Mouse (Mus musculus) activated CD4-positive, CD25-positive, alpha-beta regulatory T cell, adult 4 months (primary cell): ENCODE data around the gene Nfatc2ip. TPM values are rescaled to one million over a fixed set of nuclear protein-coding genes. Genes with fewer than 3 reads are reported as not detected.

ENCODE experiments used
- ATAC-seq: one replicate; pipeline ENCODE4 v1.8.0; 2017
- polyA plus RNA-seq, 2 experiments: library from polyadenylated mRNA; unstranded; fragments of 100-300 nt; shearing (Covaris generic); gene quantifications; one replicate each; pipeline ENCODE4 v1.2.1; 2017

Nfatc2ip gene
- polyA plus RNA-seq, 2 experiments from 2014 or later: 2.1 to 3.4 TPM

DNA sequence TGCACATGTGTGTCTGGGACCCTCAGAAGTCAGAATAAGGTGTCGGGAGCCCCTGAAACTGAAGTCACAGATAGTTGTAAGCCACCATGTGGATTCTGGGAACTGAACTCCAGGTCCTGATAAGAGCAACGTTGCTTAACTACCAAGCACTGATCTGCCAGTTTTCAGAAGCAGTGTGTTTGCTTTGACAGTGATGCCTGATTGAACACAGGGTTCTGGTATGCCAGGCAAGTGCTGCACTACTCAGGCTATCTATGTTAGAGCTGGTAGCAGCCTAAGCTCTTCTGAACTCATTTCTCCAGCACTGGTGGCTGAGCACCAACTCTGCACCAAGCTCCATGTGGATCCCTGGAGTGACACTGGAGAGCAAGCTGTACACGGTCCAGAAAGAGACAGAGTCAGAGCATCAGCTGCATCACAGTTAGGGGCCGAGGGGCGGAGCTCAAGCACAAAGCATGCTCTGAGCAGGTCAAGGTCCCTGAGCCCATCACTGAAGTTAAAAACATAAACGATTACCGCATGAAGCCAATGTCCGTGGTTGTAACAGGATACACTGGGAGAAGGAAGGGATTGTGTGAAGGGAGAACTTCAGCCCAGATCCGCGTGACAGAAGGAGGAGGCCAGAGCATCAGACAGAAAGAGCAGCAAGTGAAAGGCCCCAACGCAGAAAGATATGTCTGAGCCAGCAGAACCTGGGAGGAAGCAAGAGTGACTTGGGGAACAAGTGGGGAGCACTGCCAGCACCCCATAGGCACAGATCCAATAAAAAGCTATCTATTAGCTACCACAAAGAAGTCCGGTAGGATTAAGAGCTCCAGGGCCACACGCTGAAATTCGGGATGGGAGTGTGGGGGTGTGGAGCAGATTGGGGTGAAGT is 41.6 kb downstream of the Nfatc2ip start:
- no peak for ATAC-seq

DNA sequence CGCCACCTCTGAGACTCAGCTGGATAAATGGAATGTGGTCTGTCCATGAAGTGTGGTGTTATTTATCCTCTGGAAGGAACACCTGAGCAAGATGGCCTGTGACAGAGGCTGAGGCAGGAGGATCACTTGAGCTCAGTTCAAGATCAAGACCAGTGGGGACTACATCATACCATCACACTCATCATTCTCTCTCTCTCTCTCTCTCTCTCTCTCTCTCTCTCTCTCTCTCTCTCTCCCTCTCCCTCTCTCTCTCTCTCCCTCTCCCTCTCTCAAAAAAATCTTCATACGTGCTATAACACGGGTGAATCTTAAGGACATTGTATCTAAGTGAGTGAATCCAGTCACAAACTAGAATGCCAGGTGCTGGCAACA is 42.6 kb downstream of the Nfatc2ip start:
- ATAC-seq: no peak

DNA sequence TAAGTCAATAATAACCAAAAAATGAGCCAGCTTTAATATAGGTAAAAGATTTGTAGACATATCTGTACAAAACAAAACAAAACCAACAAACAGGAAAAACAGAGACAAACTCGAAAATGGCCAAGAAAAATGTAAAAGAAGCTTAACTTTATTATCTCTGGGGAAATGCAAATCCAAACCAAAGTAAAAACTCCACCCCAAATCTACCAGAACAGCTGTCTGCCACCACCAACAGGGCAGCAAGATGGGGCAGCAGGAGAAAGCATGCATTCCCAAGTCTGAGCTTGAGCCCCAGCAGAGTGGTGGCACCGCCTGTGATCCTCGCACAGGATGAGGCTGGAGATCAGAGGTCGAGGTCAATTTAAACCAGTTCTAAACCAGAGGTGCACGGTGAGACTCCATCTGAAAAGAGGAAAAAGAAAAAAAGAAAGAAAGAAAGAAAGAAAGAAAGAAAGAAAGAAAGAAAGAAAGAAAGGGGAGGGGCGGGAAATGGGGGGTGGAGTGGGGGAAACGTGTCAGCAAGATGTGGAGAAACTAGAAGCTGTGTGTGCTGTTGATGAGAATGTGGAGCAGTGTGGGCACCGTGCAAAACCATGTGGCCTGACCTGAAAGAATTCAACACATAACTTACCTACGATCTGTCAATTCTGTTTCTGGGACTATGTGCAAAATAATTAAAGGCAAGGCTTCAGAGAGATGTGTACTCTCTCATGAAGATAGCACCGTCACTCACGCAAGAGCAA is 43.1 kb downstream of the Nfatc2ip start:
- ATAC-seq: no peak

GRCm38 (mm10) chr7:126351419-126351951 is 45.1 kb downstream of the Nfatc2ip start:
- ATAC-seq: no peak

DNA sequence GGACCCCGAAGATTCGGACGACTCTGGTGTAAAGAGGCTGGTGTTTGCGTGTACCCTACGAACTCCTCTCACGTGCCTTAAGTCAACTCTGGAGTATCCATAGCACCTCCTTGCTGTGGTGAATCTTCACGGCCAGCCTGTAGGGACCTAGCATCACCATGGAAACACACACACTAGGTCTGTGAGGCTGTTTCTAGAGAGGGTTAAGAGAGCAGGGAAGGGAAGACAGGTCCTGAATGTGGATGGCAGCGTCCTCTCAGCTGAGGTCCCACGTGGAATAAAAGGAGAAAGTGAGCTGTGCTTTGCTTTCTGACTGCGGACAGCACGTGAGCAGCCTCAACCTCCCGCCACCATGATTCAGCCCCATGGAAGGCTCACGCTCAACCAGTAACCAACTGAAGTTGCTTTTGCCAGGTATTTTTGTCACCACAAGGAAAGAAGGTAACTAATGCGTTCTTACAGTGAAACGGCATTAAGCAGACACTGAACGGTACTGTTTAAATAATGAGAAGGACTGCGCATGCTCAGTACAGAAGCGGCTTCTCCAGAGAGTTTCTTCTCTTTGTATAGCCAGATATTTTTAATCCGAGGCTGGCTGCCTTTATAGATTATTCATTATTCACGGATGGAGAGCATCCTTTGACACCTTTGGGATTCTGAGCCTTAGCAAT is 45.7 kb downstream of the Nfatc2ip start:
- no peak for ATAC-seq

- no peak for ATAC-seq
Observed at GRCm38 (mm10) chr7:126348293-126348692, 48.2 kb downstream of the Nfatc2ip start.

DNA sequence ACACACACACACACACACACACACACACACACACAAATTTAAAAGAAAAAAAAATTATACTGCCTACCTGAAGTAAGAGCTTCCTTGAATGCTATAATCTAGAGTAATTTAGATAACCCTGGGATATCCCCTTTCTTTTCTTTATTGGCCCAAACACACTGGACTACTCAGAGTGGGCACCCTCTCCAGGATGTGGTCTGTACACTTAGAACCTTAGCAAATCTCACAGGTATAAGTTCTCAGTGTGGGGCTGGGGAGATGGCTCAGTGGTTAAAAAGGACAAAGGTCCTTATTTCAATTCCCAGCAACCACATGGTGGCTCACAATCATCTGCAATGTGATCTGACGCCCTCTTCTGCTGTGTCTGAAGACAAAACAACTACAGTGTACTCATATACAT is 49.4 kb downstream of the Nfatc2ip start:
- peak; percentile 49 for ATAC-seq

- ATAC-seq: no peak
Observed at GRCm38 (mm10) chr7:126345969-126346368, 50.6 kb downstream of the Nfatc2ip start.

DNA sequence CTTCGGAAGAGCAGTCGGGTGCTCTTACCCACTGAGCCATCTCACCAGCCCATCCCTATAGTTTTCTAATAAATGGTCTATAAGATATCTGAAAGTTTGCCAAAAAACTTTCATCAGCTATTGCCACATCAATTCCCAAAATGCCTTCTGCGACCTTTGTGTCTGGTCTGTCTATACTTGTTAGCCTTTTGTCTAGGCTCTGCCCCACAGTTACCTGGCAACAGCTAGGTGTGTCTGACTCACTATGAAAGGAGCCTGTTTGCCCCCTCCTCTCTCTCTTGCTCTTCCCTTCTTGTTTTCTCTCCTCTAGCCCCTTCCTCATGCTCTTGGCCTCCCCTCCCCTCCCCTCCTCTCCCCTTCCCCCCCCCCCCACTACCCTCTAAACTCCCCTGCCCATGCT is 51.0 kb downstream of the Nfatc2ip start:
- ATAC-seq: no peak

DNA sequence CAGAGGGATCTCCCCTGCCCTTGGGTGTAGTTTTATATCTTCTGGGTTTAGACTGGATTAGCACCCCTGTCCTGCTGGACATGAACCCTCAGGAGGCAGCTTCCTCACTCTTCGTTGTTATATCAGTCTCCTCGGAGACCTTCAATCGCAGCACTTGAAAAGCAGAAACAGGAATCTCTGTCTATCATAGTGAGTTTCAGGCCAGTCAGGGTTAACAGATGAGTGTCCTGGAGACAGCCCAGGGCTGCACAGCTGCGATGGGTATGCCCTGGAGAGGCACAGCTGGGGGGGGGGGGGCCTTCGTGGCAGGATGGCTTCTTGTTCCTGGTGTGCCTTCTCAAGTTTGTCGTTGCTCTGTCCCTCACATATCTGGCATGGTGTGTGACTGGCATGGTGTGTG is 55.6 kb downstream of the Nfatc2ip start:
- ATAC-seq: no peak

DNA sequence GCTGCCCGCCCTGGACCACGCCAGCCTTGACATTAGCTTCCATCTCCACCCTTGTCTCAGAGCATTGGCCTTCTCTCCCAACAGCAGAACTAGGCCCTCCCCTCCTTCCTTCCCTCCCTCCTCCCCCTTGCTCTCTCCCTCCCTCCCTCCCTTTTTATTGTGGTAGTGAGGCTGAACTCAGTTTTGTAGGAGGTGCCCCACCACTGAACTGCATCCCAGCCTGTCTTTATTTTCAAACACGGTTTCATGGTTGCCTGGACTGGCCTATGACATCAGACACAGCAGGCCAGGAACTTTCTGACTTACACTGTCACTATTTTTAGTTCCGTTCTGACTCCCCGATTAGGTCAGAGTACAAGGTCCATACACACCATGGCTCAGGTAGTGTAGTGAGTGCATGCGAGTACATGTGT is 56.3 kb downstream of the Nfatc2ip start:
- peak; percentile 65 for ATAC-seq

- ATAC-seq: no peak
Observed at GRCm38 (mm10) chr7:126339521-126339971, 57.0 kb downstream of the Nfatc2ip start.

DNA sequence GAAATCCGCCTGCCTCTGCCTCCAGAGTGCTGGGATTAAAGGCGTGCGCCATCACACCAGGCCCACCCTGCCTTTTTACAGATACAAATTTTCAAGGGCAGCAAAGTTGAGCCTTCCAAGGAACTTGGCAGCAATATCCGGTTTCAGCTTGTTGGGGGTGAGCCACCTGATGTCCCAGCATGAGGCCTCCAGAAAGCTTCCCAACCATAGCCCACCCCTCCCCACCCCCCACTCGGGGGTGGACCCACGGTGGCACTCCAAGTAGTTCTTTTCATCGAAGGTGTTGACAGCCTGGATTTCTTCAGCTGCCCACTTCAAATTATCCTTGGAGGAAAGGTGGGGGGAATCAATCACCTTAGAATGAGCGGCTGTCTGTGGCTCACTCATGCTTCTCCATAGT is 57.6 kb downstream of the Nfatc2ip start:
- ATAC-seq: no peak

DNA sequence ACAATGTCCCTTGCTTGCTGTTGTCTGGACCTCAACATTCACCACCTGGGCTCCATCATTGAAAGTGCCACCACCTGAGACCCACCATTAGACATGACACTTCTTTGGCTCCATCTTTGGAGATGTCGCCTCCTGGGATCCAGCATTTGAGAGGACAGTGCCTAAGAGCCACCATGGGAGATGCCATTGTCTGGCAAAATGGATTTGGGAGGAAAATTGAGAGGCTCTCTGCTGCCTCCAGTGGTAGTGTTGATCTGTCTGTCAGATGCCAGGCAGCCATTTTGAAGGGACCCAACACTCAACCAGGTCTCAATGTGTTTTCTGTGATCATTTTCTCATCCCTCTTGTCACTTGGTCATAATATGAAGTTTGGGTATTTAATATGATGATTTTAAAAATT is 61.0 kb downstream of the Nfatc2ip start:
- no peak for ATAC-seq

Other genes starting within 250 kb of the Nfatc2ip start
- 100 to 1,000 TPM in 1 of 2 experiments, 10 to 100 TPM in 1; 88.4 to 103 TPM for gene Xpo6, start 196.2 kb downstream of the Nfatc2ip start, polyA plus RNA-seq
- 1 to 10 TPM; 4.1 to 5.6 TPM for gene Sbk1, start 124.1 kb downstream of the Nfatc2ip start, polyA plus RNA-seq
- 100 to 1,000 TPM; 784 to 813 TPM for gene Lat, start 27.2 kb downstream of the Nfatc2ip start, polyA plus RNA-seq
- 10 to 100 TPM; 26.7 to 43.3 TPM for gene Spns1, start 19.3 kb downstream of the Nfatc2ip start, polyA plus RNA-seq
- 10 to 100 TPM in 1 of 2 experiments, not detected in 1; 10.8 TPM for gene Cd19, start 18.2 kb upstream of the Nfatc2ip start, polyA plus RNA-seq
- 10 to 100 TPM; 35.4 to 48.2 TPM for gene Rabep2, start 32.0 kb upstream of the Nfatc2ip start, polyA plus RNA-seq
- gene Atp2a1, start 66.4 kb upstream of the Nfatc2ip start, polyA plus RNA-seq: under 1 TPM in 1 of 2 experiments, not detected in 1; 0.18 TPM
- gene Sh2b1, start 78.7 kb upstream of the Nfatc2ip start, polyA plus RNA-seq: 10 to 100 TPM; 14.5 to 15.9 TPM
- gene Tufm, start 90.6 kb upstream of the Nfatc2ip start, polyA plus RNA-seq: 10 to 100 TPM; 71.2 to 78.9 TPM
- gene Atxn2l, start 106.7 kb upstream of the Nfatc2ip start, polyA plus RNA-seq: 10 to 100 TPM; 14.7 to 18.8 TPM
- gene Eif3c, start 169.7 kb upstream of the Nfatc2ip start, polyA plus RNA-seq: 100 to 1,000 TPM; 207 to 260 TPM
- under 1 TPM; 0.80 to 0.98 TPM for gene Apobr, start 188.2 kb upstream of the Nfatc2ip start, polyA plus RNA-seq
- 10 to 100 TPM; 42.7 to 46.2 TPM for gene Cln3, start 189.1 kb upstream of the Nfatc2ip start, polyA plus RNA-seq
- not detected for gene Il27, start 198.2 kb upstream of the Nfatc2ip start, polyA plus RNA-seq
- gene Nupr1, start 234.1 kb upstream of the Nfatc2ip start, polyA plus RNA-seq: under 1 TPM in 1 of 2 experiments, not detected in 1; 0.54 TPM